In genomic region chr2:9593931-9594330, GRCm38 (mm10) we compare ENCODE assay signal across 8 mouse cellular contexts.
DNase-seq lines count a peak whose midpoint lies in the region; TF ChIP-seq lines count a peak whose summit lies in the region.

No protein-coding gene starts in this region.

- intact Hi-C loops in gastrocnemius, adult 2 months (cut with DNase I), result no loop called here

- peak; percentile 24 for DNase-seq in gastrocnemius, adult 2 months
- DNase-seq in gastrocnemius, adult 18-20 months (ENCODE audit: low spot score), result no peak
- peak; percentile 22 to 26 for DNase-seq in right cerebral cortex, postnatal 10 days (ENCODE audit: low spot score in 2 of 2)
- no peak for DNase-seq in right cerebral cortex, adult 2 months (ENCODE audit: low spot score in 2 of 2)
- DNase-seq in lung, postnatal 14 days, result peak; percentile 25
- DNase-seq in thymus, postnatal 25 days, result peak; percentile 89
- no peak for DNase-seq in kidney, postnatal 36 days
- no peak for DNase-seq in layer of hippocampus, postnatal 14 days (ENCODE audit: low spot score in 2 of 2)

- no peak overlapping the region for H3K27ac ChIP-seq in gastrocnemius, adult 2 months

- no peak for TF ChIP-seq CTCF in gastrocnemius, adult 2 months (IDR thresholded peaks at IDR 0.05)

- no peak overlapping the region for H3K4me3 ChIP-seq in gastrocnemius, adult 2 months

Comparison
In these comparisons a context has a peak if more than half of its experiments do, and no peak if none do; other contexts are left out.
1. DNase-seq: peak in gastrocnemius, adult 2 months (single experiment), right cerebral cortex, postnatal 10 days (2 of 2), lung, postnatal 14 days (single experiment) and thymus, postnatal 25 days (single experiment); none in gastrocnemius, adult 18-20 months (single experiment), right cerebral cortex, adult 2 months (0 of 2), kidney, postnatal 36 days (0 of 2) and layer of hippocampus, postnatal 14 days (0 of 2).